Mouse (Mus musculus): Measurements from ENCODE around the gene Hnrnpa1. TPM values are rescaled to one million over a fixed set of nuclear protein-coding genes. Genes with fewer than 3 reads are reported as not detected.

Gene Hnrnpa1
- polyA plus RNA-seq (2012; ENCODE audit: insufficient read depth, insufficient read length, missing spikeins) = 50.5 and 76.9 TPM in 2 replicates

GRCm38 (mm10) chr15:103240160-103241028 lies at the start of gene Hnrnpa1:
Hnrnpa1 (plus strand) TSS chr15:103240432.
- peak within 1 kb of the TSS; percentile 94 for H3K27ac ChIP-seq (replicated peaks; ENCODE audit: low read depth, low read length)
- peaks cover 3% of the 10 kb centered on the region; the same call in 1 of the 2 replicates for H3K4me1 ChIP-seq (ENCODE audit: control insufficient read depth, insufficient read depth, insufficient read length, low read length)
- peak within 1 kb of the TSS; percentile 87 for H3K4me3 ChIP-seq (ENCODE audit: insufficient read depth, low read depth, low read length)

- Histone ChIP-seq H3K4me3 (ENCODE audit: insufficient read depth, low read depth, low read length) (no peak overlapping the region), H3K27ac (replicated peaks; ENCODE audit: low read depth, low read length) (no peak overlapping the region), H3K4me1 (ENCODE audit: control insufficient read depth, insufficient read depth, insufficient read length, low read length) (no peaks in the 10 kb centered on the region)
Measured at GRCm38 (mm10) chr15:103190531-103191462, 49.4 kb upstream of the Hnrnpa1 start.

- no peaks in the 10 kb centered on the region for H3K4me1 ChIP-seq (ENCODE audit: control insufficient read depth, insufficient read depth, insufficient read length, low read length)
- H3K4me3 ChIP-seq (ENCODE audit: insufficient read depth, low read depth, low read length) = no peak overlapping the region
- peak overlapping the region; percentile 56 for H3K27ac ChIP-seq (replicated peaks; ENCODE audit: low read depth, low read length)
Measured at GRCm38 (mm10) chr15:103193606-103194005, 46.6 kb upstream of the Hnrnpa1 start.

- H3K4me1 ChIP-seq (ENCODE audit: control insufficient read depth, insufficient read depth, insufficient read length, low read length) = no peaks in the 10 kb centered on the region
- no peak overlapping the region for H3K27ac ChIP-seq (replicated peaks; ENCODE audit: low read depth, low read length)
- no peak overlapping the region for H3K4me3 ChIP-seq (ENCODE audit: insufficient read depth, low read depth, low read length)
Measured at GRCm38 (mm10) chr15:103196835-103197234, 43.4 kb upstream of the Hnrnpa1 start.

- H3K4me1 ChIP-seq (ENCODE audit: control insufficient read depth, insufficient read depth, insufficient read length, low read length) = no peaks in the 10 kb centered on the region
- H3K4me3 ChIP-seq (ENCODE audit: insufficient read depth, low read depth, low read length) = no peak overlapping the region
- no peak overlapping the region for H3K27ac ChIP-seq (replicated peaks; ENCODE audit: low read depth, low read length)
Measured at GRCm38 (mm10) chr15:103197785-103198184, 42.4 kb upstream of the Hnrnpa1 start.

- Histone ChIP-seq H3K27ac (replicated peaks; ENCODE audit: low read depth, low read length) (no peak overlapping the region), H3K4me3 (ENCODE audit: insufficient read depth, low read depth, low read length) (no peak overlapping the region), H3K4me1 (ENCODE audit: control insufficient read depth, insufficient read depth, insufficient read length, low read length) (no peaks in the 10 kb centered on the region)
Measured at GRCm38 (mm10) chr15:103202088-103202793, 38.0 kb upstream of the Hnrnpa1 start.

- H3K4me1 ChIP-seq (ENCODE audit: control insufficient read depth, insufficient read depth, insufficient read length, low read length) = no peaks in the 10 kb centered on the region
- no peak overlapping the region for H3K4me3 ChIP-seq (ENCODE audit: insufficient read depth, low read depth, low read length)
- H3K27ac ChIP-seq (replicated peaks; ENCODE audit: low read depth, low read length) = no peak overlapping the region
Measured at GRCm38 (mm10) chr15:103205156-103205555, 35.1 kb upstream of the Hnrnpa1 start.

- H3K4me3 ChIP-seq (ENCODE audit: insufficient read depth, low read depth, low read length) = no peak overlapping the region
- no peaks in the 10 kb centered on the region; the same call in 1 of the 2 replicates for H3K4me1 ChIP-seq (ENCODE audit: control insufficient read depth, insufficient read depth, insufficient read length, low read length)
- H3K27ac ChIP-seq (replicated peaks; ENCODE audit: low read depth, low read length) = no peak overlapping the region; the same call in 1 of the 2 replicates
Measured at GRCm38 (mm10) chr15:103214149-103214548, 26.1 kb upstream of the Hnrnpa1 start.

- H3K4me3 ChIP-seq (ENCODE audit: insufficient read depth, low read depth, low read length) = peak overlapping the region; percentile 82
- H3K4me1 ChIP-seq (ENCODE audit: control insufficient read depth, insufficient read depth, insufficient read length, low read length) = no peaks in the 10 kb centered on the region; the same call in 1 of the 2 replicates
Measured at GRCm38 (mm10) chr15:103214971-103215907, 25.0 kb upstream of the Hnrnpa1 start.

GRCm38 (mm10) chr15:103216052-103216451 lies 24.2 kb upstream of the Hnrnpa1 start:
- Histone ChIP-seq H3K4me3 (ENCODE audit: insufficient read depth, low read depth, low read length) (no peak overlapping the region), H3K27ac (replicated peaks; ENCODE audit: low read depth, low read length) (no peak overlapping the region), H3K4me1 (ENCODE audit: control insufficient read depth, insufficient read depth, insufficient read length, low read length) (peaks cover 2% of the 10 kb centered on the region; the same call in 1 of the 2 replicates)

More at GRCm38 (mm10) chr15:103214971-103215907, 25.0 kb upstream of the Hnrnpa1 start:
- peak overlapping the region; percentile 90 for H3K27ac ChIP-seq (replicated peaks; ENCODE audit: low read depth, low read length)

- H3K27ac ChIP-seq (replicated peaks; ENCODE audit: low read depth, low read length) = no peak overlapping the region
- H3K4me3 ChIP-seq (ENCODE audit: insufficient read depth, low read depth, low read length) = no peak overlapping the region
- 0 out of 2 replicates have a peak, but pooled peaks cover 2% of the 10 kb centered on the region for H3K4me1 ChIP-seq (ENCODE audit: control insufficient read depth, insufficient read depth, insufficient read length, low read length)
Measured at GRCm38 (mm10) chr15:103220785-103221184, 19.4 kb upstream of the Hnrnpa1 start.

GRCm38 (mm10) chr15:103221386-103221785 lies 18.8 kb upstream of the Hnrnpa1 start:
- H3K27ac ChIP-seq (replicated peaks; ENCODE audit: low read depth, low read length) = no peak overlapping the region
- H3K4me1 ChIP-seq (ENCODE audit: control insufficient read depth, insufficient read depth, insufficient read length, low read length) = 0 out of 2 replicates have a peak, but pooled peaks cover 2% of the 10 kb centered on the region
- no peak overlapping the region for H3K4me3 ChIP-seq (ENCODE audit: insufficient read depth, low read depth, low read length)

- H3K4me3 ChIP-seq (ENCODE audit: insufficient read depth, low read depth, low read length) = no peak overlapping the region
- 0 out of 2 replicates have a peak, but pooled peaks cover 2% of the 10 kb centered on the region for H3K4me1 ChIP-seq (ENCODE audit: control insufficient read depth, insufficient read depth, insufficient read length, low read length)
- no peak overlapping the region for H3K27ac ChIP-seq (replicated peaks; ENCODE audit: low read depth, low read length)
Measured at GRCm38 (mm10) chr15:103224161-103224560, 16.1 kb upstream of the Hnrnpa1 start.

Measured in brown adipose tissue, adult 24 weeks (tissue).